Mouse (Mus musculus): ENCODE results near the gene Rab3gap1. TPM values are rescaled to one million over a fixed set of nuclear protein-coding genes. Genes with fewer than 3 reads are reported as not detected.

Rab3gap1 gene
- total and polyA plus RNA-seq, 2 experiments from 2014 or later = 13.5 to 34.6 TPM

DNA sequence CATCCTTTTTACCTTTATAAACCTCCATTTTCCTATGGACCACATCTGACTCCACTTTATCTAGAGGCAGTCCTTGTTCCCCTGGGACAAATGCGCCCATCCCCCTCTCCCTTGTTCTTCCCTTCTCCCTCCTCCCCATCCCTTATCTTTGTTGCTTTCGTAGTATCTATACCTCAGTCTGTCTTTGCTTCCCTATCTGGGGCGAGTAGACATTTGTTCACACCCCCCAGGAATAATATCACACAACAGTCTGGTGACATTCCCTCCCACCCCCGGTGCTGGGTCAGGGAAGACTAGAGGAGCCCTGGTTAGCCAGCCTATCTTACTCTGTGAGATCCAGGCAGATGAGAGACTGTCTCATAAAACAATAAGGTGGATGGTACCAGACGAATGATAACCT is 23.1 kb upstream of the Rab3gap1 start:
- H3K27ac ChIP-seq (ENCODE audit: low read depth, low read length) = no peak overlapping the region
- 90% methylated on average over 5 of the region's 5 CpGs for WGBS
- no peaks in the 10 kb centered on the region for H3K9me3 ChIP-seq (ENCODE audit: low read length)
- H3K4me1 ChIP-seq (ENCODE audit: insufficient read depth) = no peaks in the 10 kb centered on the region
- H3K9ac ChIP-seq = no peak overlapping the region
- no peaks in the 10 kb centered on the region for H3K36me3 ChIP-seq (ENCODE audit: insufficient read depth)
- DNase-seq = no peak
- ATAC-seq = no peak
- H3K4me3 ChIP-seq (ENCODE audit: low read depth, low read length) = no peak overlapping the region
- H3K27me3 ChIP-seq (ENCODE audit: insufficient read depth, low read length) = no peaks in the 10 kb centered on the region
- no peak overlapping the region for H3K4me2 ChIP-seq (ENCODE audit: low read depth)
- TF ChIP-seq CTCF (IDR thresholded peaks at IDR 0.05; ENCODE audit: low read depth) = no peak

DNA sequence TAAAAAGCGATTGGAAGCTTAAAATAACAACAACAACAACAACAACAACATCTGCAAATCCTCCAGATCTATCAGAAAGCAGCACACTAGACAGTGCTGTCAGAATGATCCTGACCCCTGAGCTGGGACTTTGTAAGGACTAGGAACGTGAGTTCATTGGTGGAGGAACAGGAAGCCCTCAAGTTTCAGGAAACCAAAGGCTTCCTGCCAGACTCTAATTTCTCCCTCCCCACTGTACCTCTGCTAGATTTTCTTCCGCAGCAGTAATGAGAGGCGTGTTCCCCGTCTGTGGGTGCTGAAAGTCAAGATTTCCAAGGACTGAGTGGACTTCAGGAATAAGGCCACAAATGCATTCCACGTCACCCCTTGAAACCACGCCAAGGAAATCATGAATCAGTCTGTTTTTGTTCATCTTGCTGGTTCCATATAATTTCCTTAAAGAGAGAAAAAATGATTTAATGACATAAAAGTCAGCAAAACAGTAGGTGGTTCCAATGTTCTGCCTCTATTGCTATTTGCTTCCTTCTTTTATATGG is 18.4 kb upstream of the Rab3gap1 start:
- no peak for TF ChIP-seq CTCF (IDR thresholded peaks at IDR 0.05; ENCODE audit: low read depth)
- H3K9ac ChIP-seq = no peak overlapping the region
- DNase-seq (no peak), ATAC-seq (no peak)
- H3K36me3 ChIP-seq (ENCODE audit: insufficient read depth) = no peaks in the 10 kb centered on the region
- H3K4me3 ChIP-seq (ENCODE audit: low read depth, low read length) = no peak overlapping the region
- no peak overlapping the region for H3K4me2 ChIP-seq (ENCODE audit: low read depth)
- H3K4me1 ChIP-seq (ENCODE audit: insufficient read depth) = no peaks in the 10 kb centered on the region
- H3K9me3 ChIP-seq (ENCODE audit: low read length) = 0 out of 2 replicates have a peak, but pooled peaks cover 7% of the 10 kb centered on the region
- H3K27ac ChIP-seq (ENCODE audit: low read depth, low read length) = no peak overlapping the region
- WGBS = 83% methylated on average over 7 of the region's 7 CpGs
- no peaks in the 10 kb centered on the region for H3K27me3 ChIP-seq (ENCODE audit: insufficient read depth, low read length)

DNA sequence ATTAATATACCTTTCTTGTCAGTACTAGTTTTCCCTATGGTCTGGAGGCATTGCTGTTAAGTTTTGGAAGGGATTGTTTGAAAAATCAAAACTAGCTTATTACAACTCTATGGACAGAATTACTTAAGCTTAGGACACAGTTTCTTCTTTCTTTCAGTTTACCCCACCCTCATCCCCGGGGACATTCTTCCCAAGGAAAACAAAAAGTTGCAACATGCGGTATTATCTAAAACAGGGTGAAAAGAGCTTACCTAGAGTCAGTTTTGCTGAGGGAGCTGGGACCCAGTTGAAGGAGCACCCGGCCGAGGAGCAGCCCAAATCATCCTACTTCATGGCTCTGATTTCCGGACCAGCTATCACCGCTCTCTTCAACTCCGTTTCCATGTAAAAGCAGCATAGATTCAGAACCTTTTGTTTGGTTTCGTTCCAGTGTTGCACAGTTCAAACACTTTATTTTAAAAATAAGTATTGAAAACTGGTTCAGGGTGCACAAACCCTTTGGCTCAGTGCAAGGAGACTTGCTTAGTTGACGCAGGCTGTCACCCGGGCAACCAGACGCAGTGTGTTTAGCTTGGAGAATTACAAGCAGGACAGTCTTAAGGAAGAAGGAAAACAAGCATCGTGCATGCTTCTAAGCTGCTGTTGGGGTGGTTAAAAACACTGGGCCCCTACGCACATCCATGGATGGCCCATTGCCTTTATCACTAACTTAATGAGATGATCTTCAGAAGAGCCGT is 13.9 kb upstream of the Rab3gap1 start, which contains the start of gene Map3k19:
TSS of gene Map3k19 (minus strand) at position 546 of the 737 bp plus-strand sequence.
- no peak within 1 kb of the TSS for H3K4me2 ChIP-seq (ENCODE audit: low read depth)
- no peak within 1 kb of the TSS for H3K9ac ChIP-seq
- DNase-seq (peak; percentile 11), ATAC-seq (peak; percentile 71)
- 0 out of 2 replicates have a peak, but pooled peaks cover 7% of the 10 kb centered on the region for H3K9me3 ChIP-seq (ENCODE audit: low read length)
- TF ChIP-seq CTCF (IDR thresholded peaks at IDR 0.05; ENCODE audit: low read depth) = no peak
- H3K4me1 ChIP-seq (ENCODE audit: insufficient read depth) = no peaks in the 10 kb centered on the region
- H3K27me3 ChIP-seq (ENCODE audit: insufficient read depth, low read length) = no peaks in the 10 kb centered on the region
- no peak within 1 kb of the TSS for H3K27ac ChIP-seq (ENCODE audit: low read depth, low read length)
- H3K36me3 ChIP-seq (ENCODE audit: insufficient read depth) = no peaks in the 10 kb centered on the region
- WGBS = 58% methylated on average over 14 of the region's 14 CpGs
- H3K4me3 ChIP-seq (ENCODE audit: low read depth, low read length) = no peak within 1 kb of the TSS

GRCm38 (mm10) chr1:127858945-127859648 is 9.5 kb upstream of the Rab3gap1 start:
- H3K27ac ChIP-seq (ENCODE audit: low read depth, low read length) = no peak overlapping the region
- ATAC-seq = no peak
- no peak overlapping the region for H3K9ac ChIP-seq
- H3K4me1 ChIP-seq (ENCODE audit: insufficient read depth) = no peaks in the 10 kb centered on the region
- no peaks in the 10 kb centered on the region for H3K27me3 ChIP-seq (ENCODE audit: insufficient read depth, low read length)
- DNase-seq = no peak
- no peaks in the 10 kb centered on the region for H3K36me3 ChIP-seq (ENCODE audit: insufficient read depth)
- WGBS = 73% methylated on average over 9 of the region's 9 CpGs
- no peaks in the 10 kb centered on the region for H3K9me3 ChIP-seq (ENCODE audit: low read length)
- no peak for TF ChIP-seq CTCF (IDR thresholded peaks at IDR 0.05; ENCODE audit: low read depth)
- no peak overlapping the region for H3K4me3 ChIP-seq (ENCODE audit: low read depth, low read length)
- no peak overlapping the region for H3K4me2 ChIP-seq (ENCODE audit: low read depth)

DNA sequence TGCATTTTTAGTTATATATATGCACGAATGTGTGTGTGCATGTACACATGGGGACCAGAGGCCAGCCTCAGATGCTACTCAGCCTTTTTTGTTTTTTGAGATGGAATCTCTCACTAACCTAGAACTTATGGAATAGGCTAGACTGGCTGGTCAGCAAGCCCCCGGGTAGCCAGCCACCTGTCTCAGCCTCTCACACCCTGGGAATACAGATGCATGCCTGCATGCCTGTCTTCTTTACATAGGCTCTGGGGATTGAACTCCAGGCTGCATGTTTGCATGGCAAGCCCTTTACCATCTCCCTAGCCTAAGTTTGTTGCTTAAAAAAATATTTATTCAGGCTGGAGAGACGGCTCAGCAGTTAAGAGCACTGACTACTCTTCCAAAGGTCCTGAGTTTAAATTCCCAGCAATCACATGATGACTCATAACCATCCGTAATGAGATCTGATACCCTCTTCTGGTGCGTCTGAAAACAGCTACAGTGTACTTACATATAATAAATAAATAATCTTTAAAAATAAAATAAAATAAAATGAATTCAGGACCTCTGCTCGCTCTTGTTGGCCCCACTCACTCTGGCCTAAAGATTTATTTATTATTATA is 8.7 kb upstream of the Rab3gap1 start:
- WGBS = 85% methylated on average over 6 of the region's 6 CpGs
- H3K9me3 ChIP-seq (ENCODE audit: low read length) = no peaks in the 10 kb centered on the region
- no peak for TF ChIP-seq CTCF (IDR thresholded peaks at IDR 0.05; ENCODE audit: low read depth)

DNA sequence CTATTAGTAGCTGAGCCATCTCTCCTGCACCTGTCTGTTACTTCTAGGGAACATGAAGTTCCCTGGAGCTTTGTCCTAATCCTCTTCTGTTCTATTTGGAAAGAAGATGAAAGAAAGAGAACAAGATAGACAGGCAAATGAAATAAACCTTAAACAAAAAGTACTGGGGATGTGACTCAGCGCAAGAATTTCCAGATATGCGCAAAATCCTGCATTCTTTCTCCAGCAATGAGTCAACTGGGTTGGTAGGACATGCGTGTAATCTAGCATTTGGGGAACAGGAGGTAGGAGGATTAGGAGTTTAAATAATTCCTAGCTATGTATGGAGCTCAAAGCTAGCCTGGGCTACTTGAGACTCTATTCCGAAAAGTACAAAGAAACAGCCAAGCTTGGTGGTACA is 8.1 kb upstream of the Rab3gap1 start:
- TF ChIP-seq CTCF (IDR thresholded peaks at IDR 0.05; ENCODE audit: low read depth) = no peak
- Histone ChIP-seq H3K36me3 (ENCODE audit: insufficient read depth) (no peaks in the 10 kb centered on the region), H3K27ac (ENCODE audit: low read depth, low read length) (no peak overlapping the region), H3K9me3 (ENCODE audit: low read length) (no peaks in the 10 kb centered on the region), H3K27me3 (ENCODE audit: insufficient read depth, low read length) (no peaks in the 10 kb centered on the region), H3K4me1 (ENCODE audit: insufficient read depth) (no peaks in the 10 kb centered on the region), H3K4me3 (ENCODE audit: low read depth, low read length) (no peak overlapping the region), H3K4me2 (ENCODE audit: low read depth) (no peak overlapping the region), H3K9ac (no peak overlapping the region)
- ATAC-seq (no peak), DNase-seq (no peak)
- 91% methylated on average over 4 of the region's 4 CpGs for WGBS

More for the DNA sequence above, 8.7 kb upstream of the Rab3gap1 start:
- ATAC-seq (no peak), DNase-seq (no peak)
- no peaks in the 10 kb centered on the region for H3K36me3 ChIP-seq (ENCODE audit: insufficient read depth)
- H3K4me3 ChIP-seq (ENCODE audit: low read depth, low read length) = no peak overlapping the region
- H3K9ac ChIP-seq = no peak overlapping the region
- H3K4me2 ChIP-seq (ENCODE audit: low read depth) = no peak overlapping the region
- no peak overlapping the region for H3K27ac ChIP-seq (ENCODE audit: low read depth, low read length)
- no peaks in the 10 kb centered on the region for H3K27me3 ChIP-seq (ENCODE audit: insufficient read depth, low read length)
- H3K4me1 ChIP-seq (ENCODE audit: insufficient read depth) = no peaks in the 10 kb centered on the region

Measured in forebrain, postnatal 0 days (tissue).